Mouse (Mus musculus): ENCODE measurements around the gene Fkbp8. TPM values are rescaled to one million over a fixed set of nuclear protein-coding genes. Genes with fewer than 3 reads are reported as not detected.
A peak's percentile ranks its signal among the peaks of the same experiment; 100 is the strongest.

The Fkbp8 gene
- polyA plus RNA-seq, 1 experiment from 2014 or later = 278 TPM

GRCm38 (mm10) chr8:70558334-70558733 is 30.8 kb downstream of the Fkbp8 start:
- no peak for TF ChIP-seq CTCF (IDR thresholded peaks at IDR 0.05)
- in situ Hi-C loops (cut with MboI; ENCODE audit: low pct_unique_long_range_greater_than_20kb) = no loop called here
- no peak for ATAC-seq
- DNase-seq (ENCODE audit: low read depth, low spot score) = no peak
- ChIA-PET CTCF (interaction anchor here (0.9 to 5.2 kb wide), 5 partner anchors 14 to 54 kb away, joined by 3 to 64 read pairs (median 3); no protein-coding TSS in a partner anchor), POLR2A (no interaction called here)
- H3K27me3 ChIP-seq = no peaks in the 10 kb centered on the region

DNA sequence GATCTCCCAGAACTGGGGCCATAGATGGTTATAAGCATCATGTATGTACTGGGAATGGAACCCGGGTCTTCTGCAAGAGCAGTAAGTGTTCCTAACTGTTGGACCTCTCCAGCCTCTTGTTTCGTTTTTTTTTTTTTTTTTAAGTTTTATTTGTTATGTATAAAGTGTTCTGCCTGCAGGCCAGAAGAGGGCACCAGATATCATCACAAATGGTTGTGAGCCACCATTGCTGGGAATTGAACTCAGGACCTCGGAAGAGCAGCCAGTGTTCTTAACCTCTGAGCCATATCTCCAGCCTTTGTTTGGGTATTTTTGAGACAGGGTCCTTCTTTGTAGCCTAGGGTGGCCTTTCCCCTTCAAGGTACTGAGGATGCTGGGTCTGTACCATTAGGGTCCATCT is 31.5 kb downstream of the Fkbp8 start:
- TF ChIP-seq CTCF (IDR thresholded peaks at IDR 0.05) = peak; percentile 65
- ChIA-PET POLR2A (no interaction called here), CTCF (interaction anchor here (1.1 to 5.2 kb wide), 4 partner anchors 15 to 54 kb away, joined by 3 to 64 read pairs (median 4); no protein-coding TSS in a partner anchor)
- no peak for ATAC-seq
- in situ Hi-C loops (cut with MboI; ENCODE audit: low pct_unique_long_range_greater_than_20kb) = no loop called here
- H3K27me3 ChIP-seq = no peaks in the 10 kb centered on the region
- DNase-seq (ENCODE audit: low read depth, low spot score) = no peak

- in situ Hi-C loops (cut with MboI; ENCODE audit: low pct_unique_long_range_greater_than_20kb) = no loop called here
- no peaks in the 10 kb centered on the region for H3K27me3 ChIP-seq
- DNase-seq (ENCODE audit: low read depth, low spot score) (no peak), ATAC-seq (no peak)
- POLR2A ChIA-PET = interaction anchor here (1.0 to 2.4 kb wide), 4 partner anchors 10 to 50 kb away, joined by 3 to 7 read pairs (median 4); no protein-coding TSS in a partner anchor
- no peak for TF ChIP-seq CTCF (IDR thresholded peaks at IDR 0.05)
- CTCF ChIA-PET = interaction anchor here (1.0 to 5.2 kb wide), 6 partner anchors 8 to 40 kb away, joined by 3 to 64 read pairs (median 6); no protein-coding TSS in a partner anchor
These were observed 32.6 kb downstream of the Fkbp8 start for GRCm38 (mm10) chr8:70560096-70560495.

GRCm38 (mm10) chr8:70560564-70560963 is 33.0 kb downstream of the Fkbp8 start:
- ATAC-seq (no peak), DNase-seq (ENCODE audit: low read depth, low spot score) (no peak)
- ChIA-PET POLR2A (interaction anchor here (1.0 to 2.4 kb wide), 6 partner anchors 10 to 49 kb away, joined by 3 to 7 read pairs (median 3); no protein-coding TSS in a partner anchor), CTCF (interaction anchor here (1.0 to 5.2 kb wide), 8 partner anchors 9 to 50 kb away, joined by 3 to 64 read pairs (median 6); no protein-coding TSS in a partner anchor)
- no peaks in the 10 kb centered on the region for H3K27me3 ChIP-seq
- in situ Hi-C loops (cut with MboI; ENCODE audit: low pct_unique_long_range_greater_than_20kb) = no loop called here
- TF ChIP-seq CTCF (IDR thresholded peaks at IDR 0.05) = no peak

DNA sequence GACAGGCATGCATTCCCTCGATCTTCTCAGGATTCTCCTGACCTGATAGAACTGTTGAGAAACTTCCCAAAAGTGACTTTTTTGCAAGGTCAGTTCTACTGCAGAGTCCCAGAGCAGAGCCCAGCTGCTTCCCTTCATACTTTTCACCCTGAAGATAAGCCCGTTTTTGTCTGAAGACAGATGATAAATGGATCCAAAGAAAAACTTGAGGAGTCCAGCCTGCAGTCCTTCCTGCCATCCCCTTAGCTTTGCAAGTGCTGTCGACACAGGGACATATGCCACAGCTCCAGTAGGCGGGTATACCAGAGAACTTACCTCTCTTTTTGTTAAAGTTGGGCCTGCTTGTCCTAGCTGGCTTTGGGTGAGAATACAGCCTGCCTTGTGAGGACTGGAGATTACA is 33.8 kb downstream of the Fkbp8 start:
- no peak for TF ChIP-seq CTCF (IDR thresholded peaks at IDR 0.05)
- no peaks in the 10 kb centered on the region for H3K27me3 ChIP-seq
- in situ Hi-C loops (cut with MboI; ENCODE audit: low pct_unique_long_range_greater_than_20kb) = no loop called here
- ChIA-PET POLR2A (interaction anchor here (1.0 to 2.4 kb wide), 4 partner anchors 9 to 48 kb away, joined by 3 to 7 read pairs (median 4); no protein-coding TSS in a partner anchor), CTCF (interaction anchor here (1.0 to 5.2 kb wide), 7 partner anchors 9 to 50 kb away, joined by 3 to 64 read pairs (median 6); no protein-coding TSS in a partner anchor)
- DNase-seq (ENCODE audit: low read depth, low spot score) (no peak), ATAC-seq (no peak)

DNA sequence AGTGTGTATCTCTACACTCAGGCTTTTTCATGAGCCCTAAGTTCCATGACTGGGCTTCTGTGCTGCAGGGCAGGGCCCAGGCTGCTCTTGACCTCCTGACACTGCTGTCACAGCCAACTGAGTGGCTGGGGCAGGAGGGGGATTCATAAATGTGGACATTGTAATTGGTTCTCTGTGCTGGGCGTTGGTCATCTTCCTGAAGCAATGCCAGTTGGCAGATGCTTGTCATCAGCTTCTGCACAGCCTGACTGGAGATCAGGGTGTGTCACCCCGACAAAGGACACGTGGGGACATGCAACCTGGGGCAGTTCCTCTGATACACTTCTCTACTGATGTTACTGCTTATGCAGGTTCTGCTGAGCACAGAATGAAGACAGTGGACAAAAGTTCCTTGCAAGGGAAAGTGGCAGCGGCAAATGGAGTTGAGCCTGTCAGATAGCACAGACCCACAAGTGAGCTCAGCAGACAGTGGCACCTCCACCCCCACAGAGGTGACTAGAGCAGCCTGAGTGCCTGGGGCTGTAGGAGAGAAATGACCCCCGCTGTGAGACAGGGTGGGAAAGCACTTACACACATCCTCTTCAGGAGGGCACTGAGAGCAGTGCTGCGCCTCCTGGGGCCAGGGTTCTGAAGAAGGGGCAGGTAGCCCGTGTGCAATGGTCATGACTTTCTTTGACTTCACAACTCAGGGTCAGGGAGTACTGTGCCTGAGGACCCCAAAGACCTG is 34.4 kb downstream of the Fkbp8 start:
- H3K27me3 ChIP-seq = no peaks in the 10 kb centered on the region
- ATAC-seq (no peak), DNase-seq (ENCODE audit: low read depth, low spot score) (no peak)
- CTCF ChIA-PET = interaction anchor here (1.6 to 5.2 kb wide), 4 partner anchors 9 to 49 kb away, joined by 5 to 64 read pairs (median 10); no protein-coding TSS in a partner anchor
- POLR2A ChIA-PET = interaction anchor here (1.5 to 2.4 kb wide), 2 partner anchors 15 to 48 kb away, joined by 3 to 7 read pairs; no protein-coding TSS in a partner anchor
- no peak for TF ChIP-seq CTCF (IDR thresholded peaks at IDR 0.05)
- in situ Hi-C loops (cut with MboI; ENCODE audit: low pct_unique_long_range_greater_than_20kb) = no loop called here

- POLR2A ChIA-PET = interaction anchor here (1.4 kb wide), 1 partner anchor 31 kb away, joined by 4 read pairs; no protein-coding TSS in a partner anchor
These were observed 35.3 kb downstream of the Fkbp8 start for GRCm38 (mm10) chr8:70562802-70563201.

DNA sequence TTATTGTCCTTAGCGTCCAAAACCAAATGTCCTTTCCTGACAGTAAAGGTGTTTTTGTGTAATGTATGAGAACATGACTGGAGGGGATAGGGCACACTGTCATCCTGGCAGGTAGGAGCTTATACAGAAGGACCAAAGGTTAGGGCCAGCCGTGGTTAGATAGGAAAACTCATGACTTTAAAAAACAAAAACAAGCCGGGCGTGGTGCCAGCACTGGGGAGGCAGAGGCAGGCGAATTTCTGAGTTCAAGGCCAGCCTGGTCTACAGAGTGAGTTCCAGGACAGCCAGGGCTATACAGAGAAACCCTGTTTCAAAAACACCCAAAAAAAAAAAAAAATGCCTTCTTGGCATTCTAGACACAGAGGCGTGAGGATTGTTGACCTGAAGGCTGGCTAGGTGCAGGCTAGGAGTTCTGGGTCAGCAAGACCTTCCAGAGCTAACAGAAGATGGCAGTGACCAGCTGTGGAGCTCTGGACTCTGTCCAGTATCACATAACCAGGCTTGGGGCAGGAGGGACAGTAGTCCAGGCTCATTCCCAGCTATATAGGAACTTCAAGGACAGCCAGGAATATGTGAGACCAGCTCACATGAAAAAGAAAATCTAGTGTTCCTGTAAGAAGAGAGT is 36.4 kb downstream of the Fkbp8 start:
- ATAC-seq = no peak
- TF ChIP-seq CTCF (IDR thresholded peaks at IDR 0.05) = no peak
- DNase-seq (ENCODE audit: low read depth, low spot score) = no peak
- CTCF ChIA-PET = interaction anchor here (1.0 to 1.7 kb wide), 6 partner anchors 9 to 40 kb away, joined by 3 to 8 read pairs (median 3); no protein-coding TSS in a partner anchor
- in situ Hi-C loops (cut with MboI; ENCODE audit: low pct_unique_long_range_greater_than_20kb) = no loop called here
- POLR2A ChIA-PET = interaction anchor here (1.0 to 1.6 kb wide), 4 partner anchors 10 to 32 kb away, joined by 3 to 5 read pairs (median 4); no protein-coding TSS in a partner anchor
- no peaks in the 10 kb centered on the region for H3K27me3 ChIP-seq

More at GRCm38 (mm10) chr8:70562802-70563201, 35.3 kb downstream of the Fkbp8 start:
- TF ChIP-seq CTCF (IDR thresholded peaks at IDR 0.05) = no peak
- in situ Hi-C loops (cut with MboI; ENCODE audit: low pct_unique_long_range_greater_than_20kb) = no loop called here
- ATAC-seq (no peak), DNase-seq (ENCODE audit: low read depth, low spot score) (no peak)
- CTCF ChIA-PET = no interaction called here
- no peaks in the 10 kb centered on the region for H3K27me3 ChIP-seq

GRCm38 (mm10) chr8:70564696-70565235 is 37.2 kb downstream of the Fkbp8 start:
- in situ Hi-C loops (cut with MboI; ENCODE audit: low pct_unique_long_range_greater_than_20kb) = no loop called here
- no peak for TF ChIP-seq CTCF (IDR thresholded peaks at IDR 0.05)
- H3K27me3 ChIP-seq = no peaks in the 10 kb centered on the region
- ChIA-PET POLR2A (interaction anchor here (0.8 to 1.6 kb wide), 3 partner anchors 9 to 12 kb away, joined by 3 to 4 read pairs (median 3); no protein-coding TSS in a partner anchor), CTCF (interaction anchor here (1.1 to 1.8 kb wide), 7 partner anchors 9 to 39 kb away, joined by 3 to 8 read pairs (median 3); no protein-coding TSS in a partner anchor)
- DNase-seq (ENCODE audit: low read depth, low spot score) (no peak), ATAC-seq (peak; percentile 17)

- no peaks in the 10 kb centered on the region for H3K27me3 ChIP-seq
- in situ Hi-C loops (cut with MboI; ENCODE audit: low pct_unique_long_range_greater_than_20kb) = no loop called here
- CTCF ChIA-PET = interaction anchor here (1.1 to 1.8 kb wide), 3 partner anchors 9 to 38 kb away, joined by 3 to 4 read pairs (median 3); no protein-coding TSS in a partner anchor
- POLR2A ChIA-PET = interaction anchor here (0.8 kb wide), 1 partner anchor 9 kb away, joined by 3 read pairs; no protein-coding TSS in a partner anchor
- no peak for TF ChIP-seq CTCF (IDR thresholded peaks at IDR 0.05)
- DNase-seq (ENCODE audit: low read depth, low spot score) (no peak), ATAC-seq (peak; percentile 15)
These were observed 38.0 kb downstream of the Fkbp8 start for GRCm38 (mm10) chr8:70565561-70565960.

Data from Patski (cell line).